Mouse (Mus musculus) E14TG2a.4 (cell line): ENCODE data around the gene Ptpru.

Source experiments
- CTCF ChIP-seq: conservative IDR thresholded peaks from 2 replicates; pipeline ENCODE4 v1.5.1; 2014; ENCODE audit warnings: low read length
- NANOG ChIP-seq: IDR thresholded peaks from 2 replicates; pipeline ENCODE4 v1.6.1; 2014; ENCODE audit warnings: borderline replicate concordance, low read length, mixed read lengths
- POU5F1 ChIP-seq: IDR thresholded peaks from 2 replicates; pipeline ENCODE4 v1.6.1; 2014; ENCODE audit warnings: low read length, borderline replicate concordance

DNA sequence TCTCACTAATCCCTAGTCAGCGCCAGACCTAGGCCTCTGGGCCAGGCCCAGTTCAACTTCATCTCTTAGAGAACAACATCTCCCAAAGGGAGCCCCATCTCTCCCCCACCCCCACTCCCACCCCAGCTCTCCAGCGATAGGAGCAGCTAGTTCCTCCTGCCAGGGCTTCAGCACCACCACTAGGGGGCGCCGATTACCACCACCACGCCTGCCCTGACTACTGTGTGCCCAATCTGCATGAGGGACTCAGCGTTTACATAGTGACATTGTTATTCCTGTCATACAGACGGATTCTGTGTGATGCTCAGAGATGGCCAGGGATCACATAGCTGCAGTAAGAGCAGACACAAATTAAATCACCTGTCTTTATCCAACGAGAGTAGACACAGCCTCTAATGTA, 12.3 kb downstream of the Ptpru start:
- TF ChIP-seq CTCF = peak; percentile 53
- no peak for TF ChIP-seq POU5F1
- no peak for TF ChIP-seq NANOG
